Mouse (Mus musculus) neural tube, embryonic 12.5 days (tissue): ENCODE results near the gene Srrt. TPM values are rescaled to one million over a fixed set of nuclear protein-coding genes. Genes with fewer than 3 reads are reported as not detected.

ENCODE experiments used
- ATAC-seq: fragments of 200-750 bp; cut with Nextera tagmentation; 2 replicates; pipeline ENCODE4 v1.8.0; 2017; ENCODE audit warnings: low read depth, mild to moderate bottlenecking, moderate TSS enrichment, moderate library complexity; ENCODE audit not compliant: low FRiP score
- H3K27ac ChIP-seq: fragments of 300-500 bp; sonication (generic); 2 replicates; pipeline ENCODE4 v1.5.1; 2016
- H3K27me3 ChIP-seq: fragments of 300-500 bp; sonication (generic); replicated peaks from 2 replicates; pipeline ENCODE4 v1.6.1; 2016; ENCODE audit warnings: mild to moderate bottlenecking
- H3K36me3 ChIP-seq: fragments of 300-500 bp; sonication (generic); 2 replicates; pipeline ENCODE4 v1.6.1; 2016; ENCODE audit warnings: mild to moderate bottlenecking
- H3K4me1 ChIP-seq: fragments of 300-500 bp; sonication (generic); 2 replicates; pipeline ENCODE4 v1.6.1; 2016
- H3K4me2 ChIP-seq: fragments of 300-500 bp; sonication (generic); replicated peaks from 2 replicates; pipeline ENCODE4 v1.6.1; 2016; ENCODE audit warnings: mild to moderate bottlenecking
- H3K4me3 ChIP-seq: fragments of 300-500 bp; sonication (generic); 2 replicates; pipeline ENCODE4 v1.5.1; 2016
- H3K9ac ChIP-seq: fragments of 300-500 bp; sonication (generic); 2 replicates; pipeline ENCODE4 v1.6.1; 2016; ENCODE audit warnings: mild to moderate bottlenecking
- H3K9me3 ChIP-seq: fragments of 300-500 bp; sonication (generic); 2 replicates; pipeline ENCODE4 v1.6.1; 2016; ENCODE audit warnings: mild to moderate bottlenecking
- WGBS: fragments of 180-500 bp; shearing (Covaris S2); methylation state at CpG from one replicate; pipeline ENCODE4 v1.1.7; 2016; 5-methylcytosine and 5-hydroxymethylcytosine counted together
- polyA plus RNA-seq: library from polyadenylated mRNA; unstranded; fragments of >200 nt; fragmentation: Nextera tagmentation; extraction: Ambion mirVana; gene quantifications from 2 replicates; pipeline ENCODE4 v1.2.1, GENCODE M21; 2016

Gene Srrt
- polyA plus RNA-seq, 1 experiment from 2014 or later, result 155 TPM

GRCm38 (mm10) chr5:137346388-137346787 lies 38.9 kb upstream of the Srrt start:
- WGBS, result 100% methylated on average over 1 of the region's 1 CpGs
- H3K4me1 ChIP-seq, result peaks cover 40% of the 10 kb centered on the region
- H3K9ac ChIP-seq, result no peak overlapping the region
- H3K9me3 ChIP-seq, result 0 out of 2 replicates have a peak, but pooled peaks cover 3% of the 10 kb centered on the region
- no peaks in the 10 kb centered on the region for H3K36me3 ChIP-seq
- H3K4me2 ChIP-seq, result no peak overlapping the region
- H3K27me3 ChIP-seq, result no peaks in the 10 kb centered on the region; the same call in 1 of the 2 replicates
- no peak overlapping the region for H3K4me3 ChIP-seq
- no peak for ATAC-seq
- no peak overlapping the region for H3K27ac ChIP-seq

- WGBS, result 22% methylated on average over 9 of the region's 9 CpGs
- Histone ChIP-seq H3K4me3 (no peak overlapping the region), H3K27me3 (no peaks in the 10 kb centered on the region; the same call in 1 of the 2 replicates), H3K9me3 (0 out of 2 replicates have a peak, but pooled peaks cover 3% of the 10 kb centered on the region), H3K36me3 (no peaks in the 10 kb centered on the region), H3K27ac (no peak overlapping the region), H3K9ac (no peak overlapping the region), H3K4me1 (peaks cover 34% of the 10 kb centered on the region), H3K4me2 (no peak overlapping the region)
- ATAC-seq, result no peak
These were observed 38.3 kb upstream of the Srrt start for GRCm38 (mm10) chr5:137345821-137346220.

- Histone ChIP-seq H3K36me3 (no peaks in the 10 kb centered on the region), H3K4me2 (no peak overlapping the region), H3K9me3 (0 out of 2 replicates have a peak, but pooled peaks cover 3% of the 10 kb centered on the region), H3K4me1 (peaks cover 26% of the 10 kb centered on the region), H3K4me3 (no peak overlapping the region), H3K27me3 (no peaks in the 10 kb centered on the region), H3K9ac (no peak overlapping the region), H3K27ac (no peak overlapping the region)
- no peak for ATAC-seq
These were observed 36.4 kb upstream of the Srrt start for GRCm38 (mm10) chr5:137343869-137344268.

- H3K4me2 ChIP-seq, result no peak overlapping the region
- H3K9me3 ChIP-seq, result 0 out of 2 replicates have a peak, but pooled peaks cover 3% of the 10 kb centered on the region
- no peaks in the 10 kb centered on the region for H3K36me3 ChIP-seq
- no peak for ATAC-seq
- H3K27ac ChIP-seq, result no peak overlapping the region
- no peaks in the 10 kb centered on the region for H3K27me3 ChIP-seq
- H3K4me1 ChIP-seq, result peaks cover 25% of the 10 kb centered on the region
- WGBS, result 96% methylated on average over 5 of the region's 5 CpGs
- H3K4me3 ChIP-seq, result no peak overlapping the region
- no peak overlapping the region for H3K9ac ChIP-seq
These were observed 35.9 kb upstream of the Srrt start for GRCm38 (mm10) chr5:137343412-137343811.

- ATAC-seq, result no peak
- Histone ChIP-seq H3K27ac (no peak overlapping the region), H3K4me1 (peaks cover 21% of the 10 kb centered on the region), H3K9ac (no peak overlapping the region), H3K36me3 (no peaks in the 10 kb centered on the region), H3K4me2 (no peak overlapping the region), H3K4me3 (no peak overlapping the region), H3K27me3 (no peaks in the 10 kb centered on the region), H3K9me3 (0 out of 2 replicates have a peak, but pooled peaks cover 3% of the 10 kb centered on the region)
- 83% methylated on average over 7 of the region's 7 CpGs for WGBS
These were observed 35.0 kb upstream of the Srrt start for GRCm38 (mm10) chr5:137342407-137343012.

- H3K4me3 ChIP-seq, result no peak overlapping the region
- 0 out of 2 replicates have a peak, but pooled peaks cover 3% of the 10 kb centered on the region for H3K9me3 ChIP-seq
- H3K27me3 ChIP-seq, result no peaks in the 10 kb centered on the region
- no peak overlapping the region for H3K27ac ChIP-seq
- peaks cover 17% of the 10 kb centered on the region for H3K4me1 ChIP-seq
- H3K36me3 ChIP-seq, result no peaks in the 10 kb centered on the region
- ATAC-seq, result no peak
- no peak overlapping the region for H3K9ac ChIP-seq
- H3K4me2 ChIP-seq, result peak overlapping the region; percentile 78
- WGBS, result 74% methylated on average over 6 of the region's 6 CpGs
These were observed 32.7 kb upstream of the Srrt start for GRCm38 (mm10) chr5:137340222-137340621.

- H3K4me2 ChIP-seq, result peak overlapping the region; percentile 78
- peak overlapping the region; percentile 56 for H3K9ac ChIP-seq
- H3K27me3 ChIP-seq, result no peaks in the 10 kb centered on the region
- 0 out of 2 replicates have a peak overlapping the region, but pooled peaks have one; percentile 3 for H3K27ac ChIP-seq
- peaks cover 17% of the 10 kb centered on the region for H3K4me1 ChIP-seq
- WGBS, result 9% methylated on average over 22 of the region's 22 CpGs
- 0 out of 2 replicates have a peak, but pooled peaks cover 3% of the 10 kb centered on the region for H3K9me3 ChIP-seq
- H3K36me3 ChIP-seq, result no peaks in the 10 kb centered on the region
- peak; percentile 38; the same call in 1 of the 2 replicates for ATAC-seq
- peak overlapping the region; percentile 32 for H3K4me3 ChIP-seq
These were observed 32.0 kb upstream of the Srrt start for GRCm38 (mm10) chr5:137339290-137339979.

- Histone ChIP-seq H3K36me3 (no peaks in the 10 kb centered on the region), H3K9ac (peak overlapping the region; percentile 56), H3K27me3 (no peaks in the 10 kb centered on the region), H3K27ac (no peak overlapping the region), H3K9me3 (0 out of 2 replicates have a peak, but pooled peaks cover under 1% of the 10 kb centered on the region), H3K4me2 (peak overlapping the region; percentile 78), H3K4me3 (peak overlapping the region; percentile 32), H3K4me1 (peaks cover 17% of the 10 kb centered on the region)
- 2% methylated on average over 11 of the region's 11 CpGs for WGBS
- ATAC-seq, result 0 out of 2 replicates have a peak, but pooled peaks have one; percentile 14
These were observed 31.3 kb upstream of the Srrt start for GRCm38 (mm10) chr5:137338663-137339289.

- H3K27ac ChIP-seq, result no peak overlapping the region
These were observed 30.8 kb upstream of the Srrt start for GRCm38 (mm10) chr5:137338256-137338655.

GRCm38 (mm10) chr5:137337190-137337589 lies 29.7 kb upstream of the Srrt start:
- Histone ChIP-seq H3K4me3 (no peak overlapping the region), H3K9ac (no peak overlapping the region), H3K27me3 (no peaks in the 10 kb centered on the region), H3K4me1 (peaks cover 24% of the 10 kb centered on the region), H3K4me2 (no peak overlapping the region), H3K27ac (no peak overlapping the region), H3K9me3 (no peaks in the 10 kb centered on the region), H3K36me3 (no peaks in the 10 kb centered on the region)
- ATAC-seq, result no peak
- 66% methylated on average over 8 of the region's 8 CpGs for WGBS

More at GRCm38 (mm10) chr5:137338256-137338655, 30.8 kb upstream of the Srrt start:
- Histone ChIP-seq H3K4me2 (peak overlapping the region; percentile 78), H3K4me3 (peak overlapping the region; percentile 32), H3K9me3 (no peaks in the 10 kb centered on the region), H3K36me3 (no peaks in the 10 kb centered on the region), H3K4me1 (peaks cover 17% of the 10 kb centered on the region), H3K9ac (peak overlapping the region; percentile 56), H3K27me3 (no peaks in the 10 kb centered on the region)
- WGBS, result under 1% methylated on average over 19 of the region's 19 CpGs
- ATAC-seq, result peak; percentile 71

- Histone ChIP-seq H3K4me1 (peaks cover 27% of the 10 kb centered on the region), H3K27me3 (no peaks in the 10 kb centered on the region), H3K36me3 (no peaks in the 10 kb centered on the region), H3K9me3 (no peaks in the 10 kb centered on the region), H3K9ac (no peak overlapping the region), H3K4me3 (no peak overlapping the region), H3K27ac (no peak overlapping the region), H3K4me2 (no peak overlapping the region)
- no peak for ATAC-seq
- 68% methylated on average over 6 of the region's 6 CpGs for WGBS
These were observed 27.6 kb upstream of the Srrt start for GRCm38 (mm10) chr5:137335066-137335465.

GRCm38 (mm10) chr5:137334317-137334716 lies 26.8 kb upstream of the Srrt start:
- no peak overlapping the region for H3K27ac ChIP-seq
- no peak for ATAC-seq
- 61% methylated on average over 10 of the region's 10 CpGs for WGBS
- no peaks in the 10 kb centered on the region for H3K27me3 ChIP-seq
- H3K4me1 ChIP-seq, result peaks cover 22% of the 10 kb centered on the region
- no peak overlapping the region for H3K4me3 ChIP-seq
- no peaks in the 10 kb centered on the region for H3K9me3 ChIP-seq
- H3K4me2 ChIP-seq, result peak overlapping the region; percentile 93
- H3K36me3 ChIP-seq, result no peaks in the 10 kb centered on the region
- H3K9ac ChIP-seq, result no peak overlapping the region
